Mouse (Mus musculus) MEL (cell line): Measurements from ENCODE around the gene Mief1. TPM values are rescaled to one million over a fixed set of nuclear protein-coding genes. Genes with fewer than 3 reads are reported as not detected.

Experiments used
- DNase-seq: peaks from one replicate; pipeline ENCODE4 v3.0.0; 2011; ENCODE audit warnings: low read depth, low spot score
- H3K27ac ChIP-seq: 2 replicates; pipeline ENCODE4 v1.5.1; 2012; ENCODE audit warnings: low read depth, mild to moderate bottlenecking, control low read depth, low read length, moderate library complexity; ENCODE audit not compliant: control insufficient read depth
- H3K27me3 ChIP-seq, 2 experiments: fragments of 150-350 bp in 1 of 2; sonication (generic) in 1 of 2; 2 replicates each; pipeline ENCODE4 v1.6.1; 2012; ENCODE audit warnings: low read length in 2 of 2, mild to moderate bottlenecking in 2 of 2, improper control_type of control experiment in 1 of 2, moderate library complexity in 1 of 2; ENCODE audit not compliant: insufficient read depth in 2 of 2, control insufficient read depth in 1 of 2
- H3K36me3 ChIP-seq, 2 experiments: 2 replicates each; pipeline ENCODE4 v1.6.1; 2012 to 2014; ENCODE audit warnings: low read length in 2 of 2, improper control_type of control experiment in 1 of 2, inconsistent platforms in 1 of 2, mild to moderate bottlenecking in 1 of 2; ENCODE audit not compliant: insufficient read depth in 2 of 2, control insufficient read depth in 1 of 2
- H3K4me1 ChIP-seq, 2 experiments: fragments of 150-350 bp in 1 of 2; sonication (generic) in 1 of 2; 2 replicates each; pipeline ENCODE4 v1.6.1; 2012; ENCODE audit warnings: low read length in 2 of 2, improper control_type of control experiment in 1 of 2, mild to moderate bottlenecking in 1 of 2; ENCODE audit not compliant: insufficient read depth in 2 of 2, control insufficient read depth in 1 of 2
- H3K4me3 ChIP-seq, 2 experiments: fragments of 150-350 bp in 1 of 2; sonication (generic) in 1 of 2; 2 replicates each; pipeline ENCODE4 v1.5.1; 2012; ENCODE audit warnings: low read depth in 2 of 2, low read length in 2 of 2, mild to moderate bottlenecking in 2 of 2, moderate library complexity in 2 of 2, control low read depth in 1 of 2, improper control_type of control experiment in 1 of 2; ENCODE audit not compliant: control insufficient read depth in 1 of 2, insufficient read depth in 1 of 2
- H3K79me2 ChIP-seq: 2 replicates; pipeline ENCODE4 v1.6.1; 2012; ENCODE audit warnings: mild to moderate bottlenecking, low read length, moderate library complexity; ENCODE audit not compliant: control insufficient read depth, poor library complexity, insufficient read depth
- H3K9ac ChIP-seq: 2 replicates; pipeline ENCODE4 v1.6.1; 2012; ENCODE audit warnings: low read depth, mild to moderate bottlenecking, control low read depth, low read length, moderate library complexity; ENCODE audit not compliant: control insufficient read depth, poor library complexity, severe bottlenecking
- H3K9me3 ChIP-seq: fragments of 150-350 bp; sonication (generic); replicated peaks from 2 replicates; pipeline ENCODE4 v1.6.1; 2012; ENCODE audit warnings: mild to moderate bottlenecking, low read length, improper control_type of control experiment, moderate library complexity; ENCODE audit not compliant: insufficient read depth
- BHLHE40 ChIP-seq: IDR thresholded peaks from 2 replicates; pipeline ENCODE4 v1.6.1; 2012; ENCODE audit warnings: low read depth, mild to moderate bottlenecking, inconsistent platforms, low read length, improper control_type of control experiment, borderline replicate concordance
- CHD1 ChIP-seq: IDR thresholded peaks from 2 replicates; pipeline ENCODE4 v1.6.1; 2012; ENCODE audit warnings: low read depth, mild to moderate bottlenecking, inconsistent platforms, low read length, improper control_type of control experiment
- CHD2 ChIP-seq: IDR thresholded peaks from 2 replicates; pipeline ENCODE4 v1.6.1; 2011; ENCODE audit warnings: low read length, improper control_type of control experiment
- CTCF ChIP-seq, 3 experiments: IDR thresholded peaks in 2 of 3; conservative IDR thresholded peaks in 1 of 3; 2 replicates each; pipeline ENCODE4 v1.5.1; 2011 to 2012; ENCODE audit warnings: low read length in 3 of 3, low read depth in 2 of 3, mild to moderate bottlenecking in 2 of 3, improper control_type of control experiment in 1 of 3, inconsistent platforms in 1 of 3, mixed read lengths in 1 of 3, moderate library complexity in 1 of 3; ENCODE audit not compliant: control insufficient read depth in 1 of 3, insufficient read depth in 1 of 3, poor library complexity in 1 of 3, severe bottlenecking in 1 of 3
- E2F4 ChIP-seq: IDR thresholded peaks from 2 replicates; pipeline ENCODE4 v1.6.1; 2011; ENCODE audit warnings: low read depth, low read length, improper control_type of control experiment, borderline replicate concordance
- ELF1 ChIP-seq: IDR thresholded peaks from 2 replicates; pipeline ENCODE4 v1.6.1; 2014; ENCODE audit warnings: low read depth, mild to moderate bottlenecking, inconsistent platforms, low read length, improper control_type of control experiment, moderate library complexity
- EP300 ChIP-seq, 2 experiments: IDR thresholded peaks; 2 replicates each; pipeline ENCODE4 v1.6.1; 2011; ENCODE audit warnings: improper control_type of control experiment in 2 of 2, low read length in 2 of 2, low read depth in 1 of 2, mild to moderate bottlenecking in 1 of 2
- ETS1 ChIP-seq: IDR thresholded peaks from 2 replicates; pipeline ENCODE4 v1.6.1; 2012; ENCODE audit warnings: low read depth, mild to moderate bottlenecking, inconsistent platforms, low read length, improper control_type of control experiment, moderate library complexity
- GABPA ChIP-seq: IDR thresholded peaks from 2 replicates; pipeline ENCODE4 v1.6.1; 2012; ENCODE audit warnings: low read depth, mild to moderate bottlenecking, inconsistent platforms, low read length, improper control_type of control experiment, moderate library complexity
- GATA1 ChIP-seq: IDR thresholded peaks from 2 replicates; pipeline ENCODE4 v1.6.1; 2011; ENCODE audit warnings: low read depth, low read length, improper control_type of control experiment
- HCFC1 ChIP-seq: IDR thresholded peaks from 2 replicates; pipeline ENCODE4 v1.6.1; 2012; ENCODE audit warnings: low read depth, mild to moderate bottlenecking, inconsistent platforms, low read length, improper control_type of control experiment, moderate library complexity
- JUND ChIP-seq: IDR thresholded peaks from 2 replicates; pipeline ENCODE4 v1.6.1; 2011; ENCODE audit warnings: low read depth, mild to moderate bottlenecking, improper control_type of control experiment, low read length
- KAT2A ChIP-seq: conservative IDR thresholded peaks from 2 replicates; pipeline ENCODE4 v1.6.1; 2012; ENCODE audit warnings: low read depth, low read length, improper control_type of control experiment, inconsistent platforms
- MAFK ChIP-seq: IDR thresholded peaks from 2 replicates; pipeline ENCODE4 v1.6.1; 2011; ENCODE audit warnings: low read depth, mild to moderate bottlenecking, low read length, improper control_type of control experiment, borderline replicate concordance
- MAX ChIP-seq: IDR thresholded peaks from 2 replicates; pipeline ENCODE4 v1.6.1; 2011; ENCODE audit warnings: low read length, improper control_type of control experiment
- MAZ ChIP-seq: IDR thresholded peaks from 2 replicates; pipeline ENCODE4 v1.6.1; 2012; ENCODE audit warnings: low read depth, mild to moderate bottlenecking, inconsistent platforms, low read length, improper control_type of control experiment
- MYB ChIP-seq: IDR thresholded peaks from 2 replicates; pipeline ENCODE4 v1.6.1; 2011; ENCODE audit warnings: mild to moderate bottlenecking, low read depth, low read length, improper control_type of control experiment
- MYC ChIP-seq: IDR thresholded peaks from 2 replicates; pipeline ENCODE4 v1.6.1; 2011; ENCODE audit warnings: low read depth, mild to moderate bottlenecking, low read length, improper control_type of control experiment, moderate library complexity
- NELFE ChIP-seq: IDR thresholded peaks from 2 replicates; pipeline ENCODE4 v1.6.1; 2011; ENCODE audit warnings: low read depth, low read length, improper control_type of control experiment
- NRF1 ChIP-seq: IDR thresholded peaks from 2 replicates; pipeline ENCODE4 v1.6.1; 2014; ENCODE audit warnings: low read depth, mild to moderate bottlenecking, inconsistent platforms, low read length, improper control_type of control experiment, moderate library complexity; ENCODE audit not compliant: poor library complexity, insufficient read depth, severe bottlenecking
- POLR2A ChIP-seq, 2 experiments: IDR thresholded peaks; 2 replicates each; pipeline ENCODE4 v1.6.1; 2011 to 2012; ENCODE audit warnings: low read length in 2 of 2, mild to moderate bottlenecking in 2 of 2, control low read depth in 1 of 2, improper control_type of control experiment in 1 of 2, low read depth in 1 of 2, moderate library complexity in 1 of 2; ENCODE audit not compliant: control insufficient read depth in 1 of 2, insufficient read depth in 1 of 2, poor library complexity in 1 of 2
- POLR2AphosphoS2 ChIP-seq: IDR thresholded peaks from 2 replicates; pipeline ENCODE4 v1.6.1; 2011; ENCODE audit warnings: low read length, improper control_type of control experiment
- RAD21 ChIP-seq: IDR thresholded peaks from 2 replicates; pipeline ENCODE4 v1.6.1; 2011; ENCODE audit warnings: mild to moderate bottlenecking, low read depth, low read length, improper control_type of control experiment
- RCOR1 ChIP-seq: IDR thresholded peaks from 2 replicates; pipeline ENCODE4 v1.6.1; 2012; ENCODE audit warnings: low read depth, mild to moderate bottlenecking, inconsistent platforms, low read length, improper control_type of control experiment
- SIN3A ChIP-seq: IDR thresholded peaks from 2 replicates; pipeline ENCODE4 v1.6.1; 2012; ENCODE audit warnings: low read length, improper control_type of control experiment, inconsistent platforms
- SMC3 ChIP-seq: IDR thresholded peaks from 2 replicates; pipeline ENCODE4 v1.6.1; 2011; ENCODE audit warnings: low read depth, low read length, improper control_type of control experiment
- TAL1 ChIP-seq: IDR thresholded peaks from 2 replicates; pipeline ENCODE4 v1.6.1; 2012; ENCODE audit warnings: mild to moderate bottlenecking, inconsistent platforms, low read length, moderate library complexity, mixed read lengths
- TBP ChIP-seq: IDR thresholded peaks from 2 replicates; pipeline ENCODE4 v1.8.0; 2011; ENCODE audit warnings: low read depth, low read length, improper control_type of control experiment
- TCF12 ChIP-seq: IDR thresholded peaks from 2 replicates; pipeline ENCODE4 v1.6.1; 2014; ENCODE audit warnings: low read depth, mild to moderate bottlenecking, inconsistent platforms, low read length, improper control_type of control experiment, moderate library complexity
- UBTF ChIP-seq: IDR thresholded peaks from 2 replicates; pipeline ENCODE4 v1.6.1; 2012; ENCODE audit warnings: low read depth, mild to moderate bottlenecking, inconsistent platforms, low read length, improper control_type of control experiment, moderate library complexity, borderline replicate concordance; ENCODE audit not compliant: insufficient read depth
- USF1 ChIP-seq: IDR thresholded peaks from 2 replicates; pipeline ENCODE4 v1.6.1; 2014; ENCODE audit warnings: low read depth, mild to moderate bottlenecking, inconsistent platforms, low read length, improper control_type of control experiment, moderate library complexity
- USF2 ChIP-seq, 2 experiments: IDR thresholded peaks; 2 replicates each; pipeline ENCODE4 v1.6.1; 2011 to 2012; ENCODE audit warnings: improper control_type of control experiment in 2 of 2, low read length in 2 of 2, borderline replicate concordance in 1 of 2, inconsistent platforms in 1 of 2, low read depth in 1 of 2, mild to moderate bottlenecking in 1 of 2; ENCODE audit not compliant: insufficient read depth in 1 of 2
- ZC3H11A ChIP-seq: IDR thresholded peaks from 2 replicates; pipeline ENCODE4 v1.6.1; 2012; ENCODE audit warnings: low read depth, mild to moderate bottlenecking, inconsistent platforms, low read length, improper control_type of control experiment
- ZMIZ1 ChIP-seq: IDR thresholded peaks from 2 replicates; pipeline ENCODE4 v1.6.1; 2012; ENCODE audit warnings: low read depth, mild to moderate bottlenecking, inconsistent platforms, low read length, improper control_type of control experiment, moderate library complexity
- ZNF384 ChIP-seq: IDR thresholded peaks from 2 replicates; pipeline ENCODE4 v1.6.1; 2012; ENCODE audit warnings: low read depth, mild to moderate bottlenecking, inconsistent platforms, low read length, improper control_type of control experiment
- polyA plus RNA-seq, 2 experiments: library from polyadenylated mRNA; stranded (reverse) in 1 of 2; unstranded in 1 of 2; fragments of >175 nt in 1 of 2; fragments of >200 nt in 1 of 2; gene quantifications; 2 replicates each; pipeline versions ENCODE4 v1.2.1 to v1.2.4; 2012; ENCODE audit warnings: low replicate concordance in 2 of 2, low read depth in 1 of 2; ENCODE audit not compliant: insufficient read length in 2 of 2, insufficient read depth in 1 of 2, missing spikeins in 1 of 2
- total RNA-seq: library from RNA; depleted of rRNA; stranded (reverse); fragments of 300-350 nt; gene quantifications from 2 replicates; pipeline ENCODE4 v1.2.3, GENCODE M21; 2012; rRNA removed

Mief1 gene
- total RNA-seq: 35.4 and 41.5 TPM in 2 replicates
- polyA plus RNA-seq: 10 to 100 TPM in 1 of 2 experiments, not detected in 1; 34.6 TPM

- H3K4me1 ChIP-seq: peaks cover 4 to 14% of the 10 kb centered on the region in 2 experiments; a peak in 3 of 4 replicates
- H3K27me3 ChIP-seq: no peaks in the 10 kb centered on the region
- peak within 1 kb of the TSS; percentile 95 to 100 for H3K4me3 ChIP-seq
- TF ChIP-seq CTCF (IDR thresholded peaks at IDR 0.05 in 2 of 3, conservative IDR thresholded peaks at IDR 0.05 in 1 of 3; ENCODE audit: control insufficient read depth in 1 of 3, insufficient read depth in 1 of 3, low read depth in 2 of 3, low read length in 3 of 3, poor library complexity in 1 of 3, severe bottlenecking in 1 of 3) (no peak), TAL1 (no peak), POLR2AphosphoS2 (peak; percentile 43; the same call in 1 of the 2 replicates), CHD2 (peak; percentile 42; the same call in 1 of the 2 replicates), HCFC1 (peak; percentile 92), SIN3A (peak; percentile 74), KAT2A (peak; percentile 72; the same call in 1 of the 2 replicates), BHLHE40 (no peak), E2F4 (no peak), JUND (no peak), MAFK (no peak), POLR2A (IDR thresholded peaks at IDR 0.05; ENCODE audit: control insufficient read depth in 1 of 2, insufficient read depth in 1 of 2, low read depth in 1 of 2, low read length in 2 of 2, poor library complexity in 1 of 2) (peak in 1 of 2 experiments; percentile 72; a peak in 3 of 4 replicates), ZNF384 (no peak), ELF1 (peak; percentile 93), EP300 (IDR thresholded peaks at IDR 0.05; ENCODE audit: low read depth in 1 of 2, low read length in 2 of 2) (peak in 1 of 2 experiments; percentile 30; a peak in 1 of 4 replicates), SMC3 (no peak), RCOR1 (no peak), TCF12 (peak; percentile 42; the same call in 1 of the 2 replicates), NELFE (peak; percentile 43; the same call in 1 of the 2 replicates), RAD21 (no peak), ETS1 (0 out of 2 replicates have a peak, but pooled peaks have one; percentile 30), NRF1 (0 out of 2 replicates have a peak, but pooled peaks have one; percentile 26), USF1 (0 out of 2 replicates have a peak, but pooled peaks have one; percentile 7), MYB (no peak), MAX (peak; percentile 28; the same call in 1 of the 2 replicates), CHD1 (no peak), MAZ (no peak), MYC (peak; percentile 27), USF2 (IDR thresholded peaks at IDR 0.05; ENCODE audit: borderline replicate concordance in 1 of 2, insufficient read depth in 1 of 2, low read depth in 1 of 2, low read length in 2 of 2) (no peak), GATA1 (no peak), ZC3H11A (no peak), ZMIZ1 (peak; percentile 50; the same call in 1 of the 2 replicates), GABPA (no peak), UBTF (no peak), TBP (peak; percentile 49; the same call in 1 of the 2 replicates)
Measured at GRCm38 (mm10) chr15:80233733-80234509, at the start of gene Mief1. Gene Mief1, plus strand, starts transcription at chr15:80234018.

More at GRCm38 (mm10) chr15:80233733-80234509, at the start of gene Mief1:
- peak within 1 kb of the TSS; percentile 54 for H3K27ac ChIP-seq
- peaks cover 13 to 16% of the 10 kb centered on the region in 2 experiments for H3K36me3 ChIP-seq
- H3K79me2 ChIP-seq: peaks cover 16% of the 10 kb centered on the region
- no peaks in the 10 kb centered on the region for H3K9me3 ChIP-seq
- peak within 1 kb of the TSS; percentile 94 for H3K9ac ChIP-seq
- peak; percentile 98 for DNase-seq
